Mouse (Mus musculus): ENCODE results near the gene Wdr34. TPM values are rescaled to one million over a fixed set of nuclear protein-coding genes. Genes with fewer than 3 reads are reported as not detected.
A peak's percentile ranks its signal among the peaks of the same experiment; 100 is the strongest.

Gene Wdr34
- polyA plus RNA-seq, 1 experiment, result 8.2 TPM

DNA sequence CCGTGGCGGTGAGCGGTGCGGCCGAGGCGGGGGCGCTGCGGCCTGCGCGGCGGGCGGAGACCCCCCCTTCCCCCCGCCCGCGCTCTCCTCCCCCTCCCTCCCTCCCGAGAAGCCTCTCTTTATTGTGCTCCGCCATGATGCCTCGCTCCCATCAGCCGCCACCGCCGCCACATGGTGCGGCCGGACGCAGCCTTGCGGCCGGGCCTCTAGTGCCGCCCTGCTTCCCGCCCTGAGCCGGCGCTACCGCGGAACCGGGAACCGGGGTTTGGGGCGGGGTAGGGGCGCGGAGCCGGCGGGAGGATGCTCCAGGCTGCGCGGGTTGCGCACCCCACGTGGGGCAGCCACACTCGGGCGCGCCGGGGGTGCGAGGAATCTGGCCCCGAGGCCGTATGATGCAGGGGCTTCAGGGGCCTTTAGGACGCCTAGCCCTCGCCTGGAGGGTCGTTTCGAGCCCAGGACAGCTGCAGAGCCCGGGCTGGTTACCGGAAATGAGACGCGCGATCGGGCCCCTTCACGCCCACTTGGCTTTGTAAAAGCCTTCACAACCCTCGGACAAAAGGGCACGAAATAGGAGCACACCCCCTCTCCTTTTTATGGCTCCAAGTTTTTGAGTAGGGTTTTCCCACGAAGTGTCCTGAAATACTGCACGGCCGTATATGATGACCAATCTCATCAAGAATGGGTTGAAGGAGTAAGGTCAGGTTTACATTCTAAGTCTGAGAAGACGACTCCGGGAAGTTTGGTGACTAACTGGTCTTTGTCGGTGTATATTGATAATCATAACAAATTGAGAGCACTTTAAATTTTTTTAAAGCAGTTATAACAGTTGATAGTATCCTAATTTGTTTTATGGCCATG is 18.6 kb upstream of the Wdr34 start:
- peaks cover 11% of the 10 kb centered on the region for H3K4me1 ChIP-seq (ENCODE audit: control insufficient read depth, insufficient read depth, low read length)
- H3K27ac ChIP-seq (ENCODE audit: insufficient read depth, low read depth, low read length), result peak overlapping the region; percentile 95
- peak overlapping the region; percentile 98 for H3K4me3 ChIP-seq (ENCODE audit: insufficient read depth, low read length)
- TF ChIP-seq POLR2A (IDR thresholded peaks at IDR 0.05; ENCODE audit: borderline replicate concordance, low read depth, low read length) (no peak), CTCF (IDR thresholded peaks at IDR 0.05; ENCODE audit: low read depth, low read length) (no peak)

DNA sequence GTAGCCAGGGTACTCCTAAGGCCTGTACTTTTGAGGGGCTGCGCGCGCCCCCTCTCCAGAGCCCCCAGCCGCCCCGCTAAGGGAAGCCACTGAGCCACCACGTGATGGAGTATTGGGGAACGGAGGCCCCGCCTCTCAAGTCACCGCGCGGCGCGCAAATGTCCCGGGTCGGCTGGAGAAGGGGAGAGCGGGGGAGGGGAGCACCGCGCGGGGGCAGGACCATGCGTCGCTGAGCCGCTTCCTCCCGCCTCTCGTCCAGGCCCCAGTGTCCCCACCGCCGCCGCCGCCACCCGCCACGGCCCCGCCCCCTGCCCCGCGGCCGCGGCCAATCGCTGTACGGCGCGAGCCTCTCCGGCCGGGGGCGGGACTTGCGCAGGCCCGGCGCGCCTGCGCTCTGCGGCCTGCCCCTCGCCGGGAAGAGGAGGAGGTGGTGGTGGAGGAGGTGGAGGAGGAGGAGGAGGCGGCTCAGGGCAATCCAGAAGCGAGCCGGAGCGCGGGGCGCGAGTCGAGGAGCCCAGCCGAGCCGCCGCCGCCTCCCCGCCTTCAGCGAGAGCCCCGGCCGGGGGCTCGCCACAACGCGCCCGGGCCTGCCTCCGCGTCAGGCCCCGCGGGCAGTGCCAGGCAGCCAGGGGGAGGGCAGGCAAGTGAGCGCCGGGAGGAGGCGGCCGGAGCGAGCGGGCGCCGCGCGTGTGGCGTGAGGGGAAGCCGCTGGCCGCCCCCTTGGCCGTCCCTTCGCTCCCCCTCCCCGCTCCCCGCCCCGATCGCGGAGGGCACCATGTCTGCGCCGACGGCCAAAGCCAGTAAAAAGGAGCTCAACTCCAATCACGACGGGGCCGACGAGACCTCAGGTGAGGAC is 17.6 kb upstream of the Wdr34 start:
- Histone ChIP-seq H3K27ac (ENCODE audit: insufficient read depth, low read depth, low read length) (peak overlapping the region; percentile 95), H3K4me1 (ENCODE audit: control insufficient read depth, insufficient read depth, low read length) (peaks cover 13% of the 10 kb centered on the region), H3K4me3 (ENCODE audit: insufficient read depth, low read length) (peak overlapping the region; percentile 98)
- TF ChIP-seq CTCF (IDR thresholded peaks at IDR 0.05; ENCODE audit: low read depth, low read length) (no peak), POLR2A (IDR thresholded peaks at IDR 0.05; ENCODE audit: borderline replicate concordance, low read depth, low read length) (no peak)

DNA sequence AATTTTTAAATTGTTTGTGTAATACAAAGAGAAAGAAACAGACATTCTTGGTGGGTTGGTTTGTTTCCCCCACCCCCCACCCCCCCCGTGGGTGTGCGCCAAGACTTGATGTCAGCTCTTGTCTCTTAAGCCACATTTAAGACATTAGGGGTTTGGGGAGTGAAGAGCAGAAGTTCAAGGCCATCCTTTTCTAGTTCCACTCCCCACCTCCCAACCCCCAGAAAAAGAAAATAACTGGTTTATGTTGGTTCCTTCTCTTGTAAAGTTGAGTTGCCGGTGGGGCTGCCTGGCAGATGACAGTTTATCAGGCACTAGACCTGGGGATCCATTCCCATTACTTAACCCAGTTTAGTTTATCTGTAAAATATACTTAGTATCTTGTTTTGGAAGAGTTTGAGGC is 15.6 kb upstream of the Wdr34 start:
- Histone ChIP-seq H3K4me3 (ENCODE audit: insufficient read depth, low read length) (peak overlapping the region; percentile 80), H3K27ac (ENCODE audit: insufficient read depth, low read depth, low read length) (peak overlapping the region; percentile 90), H3K4me1 (ENCODE audit: control insufficient read depth, insufficient read depth, low read length) (peaks cover 15% of the 10 kb centered on the region)
- no peak for TF ChIP-seq CTCF (IDR thresholded peaks at IDR 0.05; ENCODE audit: low read depth, low read length)
- no peak for TF ChIP-seq POLR2A (IDR thresholded peaks at IDR 0.05; ENCODE audit: borderline replicate concordance, low read depth, low read length)

DNA sequence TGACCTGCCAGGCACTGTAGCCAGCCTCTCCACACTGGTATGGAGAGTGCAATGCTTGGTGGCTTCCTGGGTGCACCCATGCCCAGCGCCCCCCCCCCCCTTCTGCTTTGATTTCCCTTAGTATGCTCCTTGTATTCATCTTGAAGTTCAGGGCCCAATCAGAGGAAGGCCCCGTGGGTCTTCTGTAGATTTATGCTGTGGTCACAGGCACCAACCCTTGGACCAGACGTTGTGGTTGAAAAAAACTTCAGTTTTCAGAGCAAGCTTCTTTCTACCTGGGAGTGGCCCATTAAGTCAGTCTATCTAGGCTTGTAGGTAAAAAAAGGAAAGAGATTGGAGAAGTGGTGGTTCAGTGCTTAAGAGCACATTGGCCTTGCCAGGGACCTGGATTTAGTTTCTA is 15.1 kb upstream of the Wdr34 start:
- no peak for TF ChIP-seq POLR2A (IDR thresholded peaks at IDR 0.05; ENCODE audit: borderline replicate concordance, low read depth, low read length)
- no peak for TF ChIP-seq CTCF (IDR thresholded peaks at IDR 0.05; ENCODE audit: low read depth, low read length)
- peak overlapping the region; percentile 90 for H3K27ac ChIP-seq (ENCODE audit: insufficient read depth, low read depth, low read length)
- peak overlapping the region; percentile 80 for H3K4me3 ChIP-seq (ENCODE audit: insufficient read depth, low read length)
- H3K4me1 ChIP-seq (ENCODE audit: control insufficient read depth, insufficient read depth, low read length), result peaks cover 15% of the 10 kb centered on the region

- no peak for TF ChIP-seq POLR2A (IDR thresholded peaks at IDR 0.05; ENCODE audit: borderline replicate concordance, low read depth, low read length)
- TF ChIP-seq CTCF (IDR thresholded peaks at IDR 0.05; ENCODE audit: low read depth, low read length), result no peak
- peak overlapping the region; percentile 90 for H3K27ac ChIP-seq (ENCODE audit: insufficient read depth, low read depth, low read length)
- peak overlapping the region; percentile 80 for H3K4me3 ChIP-seq (ENCODE audit: insufficient read depth, low read length)
- peaks cover 11% of the 10 kb centered on the region for H3K4me1 ChIP-seq (ENCODE audit: control insufficient read depth, insufficient read depth, low read length)
Measured at GRCm38 (mm10) chr2:30063235-30063634, 14.6 kb upstream of the Wdr34 start.

DNA sequence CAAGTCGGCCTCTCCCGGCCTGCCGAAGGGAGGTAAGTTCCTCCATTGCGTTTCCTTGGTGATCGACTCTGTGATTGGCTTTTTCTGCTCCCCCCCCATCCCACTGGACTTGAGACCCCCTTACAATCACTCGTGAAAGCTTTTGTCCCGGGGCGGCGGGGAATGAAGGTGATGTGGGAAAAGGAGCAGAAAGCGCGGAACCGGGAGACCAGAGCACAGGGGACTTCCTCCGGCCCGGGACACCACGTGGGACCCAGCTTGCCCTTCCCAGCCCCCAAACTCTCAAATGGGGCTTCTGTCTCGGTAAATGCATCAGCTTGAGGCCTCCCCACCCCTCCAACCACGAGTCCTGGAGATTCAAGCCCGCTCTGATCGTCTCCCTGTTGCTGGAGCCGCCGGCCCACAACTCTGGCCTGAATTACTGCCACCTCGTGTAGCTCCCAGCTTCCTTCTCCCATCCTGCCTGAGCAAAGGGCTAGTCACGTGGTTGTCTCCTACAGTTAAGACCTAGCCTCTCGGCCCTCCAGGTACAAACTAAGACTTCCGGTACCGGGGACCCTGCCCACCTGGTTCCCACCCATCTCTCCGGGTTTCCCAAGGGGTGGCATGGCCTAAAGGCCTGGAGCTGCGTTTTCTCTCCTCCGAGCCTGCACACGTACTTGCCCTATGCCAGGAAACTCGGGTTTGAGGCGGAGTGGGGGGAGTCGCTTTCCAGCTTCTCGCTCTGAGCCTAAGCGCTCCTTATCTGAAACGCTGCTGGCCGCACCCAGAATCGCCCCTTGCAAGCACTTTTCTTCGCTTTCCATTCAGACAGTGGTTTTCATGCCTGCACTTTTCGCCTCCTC is 13.8 kb upstream of the Wdr34 start:
- Histone ChIP-seq H3K4me1 (ENCODE audit: control insufficient read depth, insufficient read depth, low read length) (peaks cover 11% of the 10 kb centered on the region), H3K27ac (ENCODE audit: insufficient read depth, low read depth, low read length) (peak overlapping the region; percentile 90), H3K4me3 (ENCODE audit: insufficient read depth, low read length) (peak overlapping the region; percentile 80)
- TF ChIP-seq CTCF (IDR thresholded peaks at IDR 0.05; ENCODE audit: low read depth, low read length), result no peak
- peak; percentile 9; the same call in 1 of the 2 replicates for TF ChIP-seq POLR2A (IDR thresholded peaks at IDR 0.05; ENCODE audit: borderline replicate concordance, low read depth, low read length)

DNA sequence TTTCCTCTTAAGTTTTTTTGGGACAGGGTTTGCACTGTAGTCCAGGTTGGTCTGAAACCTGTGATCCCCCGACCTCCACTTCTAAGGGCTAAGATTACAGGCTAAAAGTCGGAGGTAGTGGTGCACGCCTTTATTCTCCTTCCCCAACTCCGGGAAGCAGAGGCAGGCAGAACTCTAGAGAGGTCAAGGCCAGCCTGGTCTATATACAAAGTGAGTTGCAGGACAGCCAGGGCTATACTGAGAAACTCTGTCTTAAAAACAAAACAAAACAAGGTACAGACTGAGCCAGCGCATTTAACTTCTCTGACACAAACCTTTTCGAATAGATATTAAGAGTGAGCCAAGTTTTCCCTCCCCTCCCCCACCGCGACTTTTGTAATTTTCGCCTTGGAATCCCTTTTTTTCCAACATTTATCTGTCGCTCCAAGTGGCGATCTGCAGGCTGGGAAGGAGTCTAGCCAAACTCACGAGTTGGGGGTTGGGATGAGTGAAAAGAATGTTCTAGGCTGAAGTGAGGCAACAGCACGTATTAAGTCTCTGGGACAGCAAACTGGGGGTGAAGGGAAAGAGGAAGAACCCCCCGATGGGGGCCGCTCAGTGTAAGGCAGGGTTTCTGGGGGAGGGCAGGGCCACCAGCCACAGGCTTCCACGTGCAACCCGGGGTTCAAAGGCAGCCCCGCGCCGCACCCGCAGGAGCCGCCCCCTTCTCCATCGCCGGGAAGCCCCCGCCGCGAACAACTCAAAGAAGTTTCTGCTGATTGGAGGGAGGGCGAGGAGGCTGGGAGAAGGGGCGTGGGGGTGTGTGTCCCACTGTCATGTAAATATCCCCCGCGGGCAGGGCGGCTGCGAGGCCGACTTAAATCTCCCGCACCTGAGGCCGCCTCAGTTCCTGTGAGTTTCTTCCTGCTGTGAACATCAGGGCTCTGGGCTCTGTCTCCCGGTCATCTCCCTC is 12.8 kb upstream of the Wdr34 start:
- Histone ChIP-seq H3K27ac (ENCODE audit: insufficient read depth, low read depth, low read length) (peak overlapping the region; percentile 90), H3K4me3 (ENCODE audit: insufficient read depth, low read length) (peak overlapping the region; percentile 80), H3K4me1 (ENCODE audit: control insufficient read depth, insufficient read depth, low read length) (peaks cover 11% of the 10 kb centered on the region)
- TF ChIP-seq POLR2A (IDR thresholded peaks at IDR 0.05; ENCODE audit: borderline replicate concordance, low read depth, low read length) (no peak), CTCF (IDR thresholded peaks at IDR 0.05; ENCODE audit: low read depth, low read length) (no peak)

GRCm38 (mm10) chr2:30058418-30058817 is 9.7 kb upstream of the Wdr34 start:
- Histone ChIP-seq H3K4me1 (ENCODE audit: control insufficient read depth, insufficient read depth, low read length) (peaks cover 4% of the 10 kb centered on the region), H3K27ac (ENCODE audit: insufficient read depth, low read depth, low read length) (no peak overlapping the region), H3K4me3 (ENCODE audit: insufficient read depth, low read length) (no peak overlapping the region)
- no peak for TF ChIP-seq CTCF (IDR thresholded peaks at IDR 0.05; ENCODE audit: low read depth, low read length)
- no peak for TF ChIP-seq POLR2A (IDR thresholded peaks at IDR 0.05; ENCODE audit: borderline replicate concordance, low read depth, low read length)
